Mouse (Mus musculus) E14TG2a.4 (cell line): Measurements from ENCODE around the gene Gnb1l.

Experiments used
- CTCF ChIP-seq: conservative IDR thresholded peaks from 2 replicates; pipeline ENCODE4 v1.5.1; 2014; ENCODE audit warnings: low read length
- POU5F1 ChIP-seq: IDR thresholded peaks from 2 replicates; pipeline ENCODE4 v1.6.1; 2014; ENCODE audit warnings: low read length, borderline replicate concordance

- TF ChIP-seq CTCF (no peak), POU5F1 (no peak)
Observed at GRCm38 (mm10) chr16:18586906-18587546, 88.5 kb downstream of the Gnb1l start.
